Mouse (Mus musculus) heart, adult 2 months (tissue): Measurements from ENCODE around the gene N4bp3.

ENCODE experiments used
- CTCF ChIP-seq: fragments of 200-600 bp; IDR thresholded peaks from 2 replicates; pipeline ENCODE4 v1.8.1; 2022; ENCODE audit warnings: antibody characterized with exemption, mild to moderate bottlenecking, moderate library complexity
- EP300 ChIP-seq: fragments of 200-500 bp; IDR thresholded peaks from 2 replicates; pipeline ENCODE4 v1.6.1; 2011; ENCODE audit warnings: low read depth, low read length, control low read depth; ENCODE audit not compliant: insufficient read depth
- POLR2A ChIP-seq: fragments of 200-500 bp; IDR thresholded peaks from 2 replicates; pipeline ENCODE4 v1.6.1; 2011; ENCODE audit warnings: mild to moderate bottlenecking, low read depth, low read length, control low read depth; ENCODE audit not compliant: insufficient read depth

- TF ChIP-seq POLR2A, result no peak
- no peak for TF ChIP-seq CTCF
- no peak for TF ChIP-seq EP300
Measured at GRCm38 (mm10) chr11:51625187-51625820, 25.3 kb downstream of the N4bp3 start.
